Mouse (Mus musculus) large intestine, adult 2 months (tissue): ENCODE results near the gene Gm42417. TPM values are rescaled to one million over a fixed set of nuclear protein-coding genes. Genes with fewer than 3 reads are reported as not detected.

Source experiments
- DNase-seq: peaks from one replicate; pipeline ENCODE4 v3.0.0-alpha.2; 2012; ENCODE audit warnings: low read depth, low spot score
- WGBS: fragments of 180-500 bp; shearing (Covaris S2); methylation state at CpG from one replicate; pipeline ENCODE4 v1.1.7; 2018; 5-methylcytosine and 5-hydroxymethylcytosine counted together
- polyA plus RNA-seq: library from polyadenylated mRNA; depleted of rRNA; stranded (reverse); fragments of >200 nt; gene quantifications from 2 replicates; pipeline ENCODE4 v1.2.3, GENCODE M21; 2012

Gene Gm42417
- polyA plus RNA-seq, 1 experiment: not detected

DNA sequence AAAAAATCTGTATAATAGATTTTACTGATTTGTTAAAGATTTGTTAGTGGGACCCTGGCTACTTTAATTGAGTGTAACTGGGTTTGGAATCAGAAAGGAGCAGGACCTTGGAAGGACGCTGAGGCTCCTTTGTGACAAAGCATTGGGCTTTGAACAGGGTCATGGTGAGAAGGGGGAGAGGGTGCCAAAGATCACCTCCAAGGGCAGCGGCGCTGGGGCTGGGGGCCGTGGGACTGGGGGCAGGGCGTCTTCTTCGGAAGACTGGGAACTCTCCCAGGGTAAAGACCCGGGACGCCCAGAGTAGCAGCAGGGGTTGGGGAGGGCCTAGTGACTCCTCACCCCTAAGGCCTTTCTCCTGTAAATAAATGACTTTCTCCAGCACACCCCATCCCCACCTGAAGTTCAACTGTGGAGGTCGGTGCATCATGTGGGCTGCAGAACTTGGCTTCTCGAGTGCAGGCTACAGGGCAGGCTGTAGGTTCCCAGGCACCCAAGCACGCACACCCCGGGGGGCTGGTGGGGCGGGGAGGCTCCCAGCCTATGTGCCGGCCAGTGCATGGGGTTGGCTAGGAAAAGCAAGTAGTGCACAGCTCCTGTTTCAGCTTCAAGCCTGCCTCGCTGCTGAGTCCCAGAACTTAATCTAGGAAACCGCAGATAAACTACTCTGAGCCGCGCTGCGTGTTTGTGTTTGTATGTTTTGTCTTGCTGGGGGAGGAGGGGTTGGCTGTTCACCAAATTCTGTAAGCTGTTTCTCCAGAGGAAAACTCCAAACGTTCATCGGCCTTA is 28.8 kb upstream of the Gm42417 start:
- no peak for DNase-seq
- WGBS: 71% methylated on average over 21 of the region's 21 CpGs

DNA sequence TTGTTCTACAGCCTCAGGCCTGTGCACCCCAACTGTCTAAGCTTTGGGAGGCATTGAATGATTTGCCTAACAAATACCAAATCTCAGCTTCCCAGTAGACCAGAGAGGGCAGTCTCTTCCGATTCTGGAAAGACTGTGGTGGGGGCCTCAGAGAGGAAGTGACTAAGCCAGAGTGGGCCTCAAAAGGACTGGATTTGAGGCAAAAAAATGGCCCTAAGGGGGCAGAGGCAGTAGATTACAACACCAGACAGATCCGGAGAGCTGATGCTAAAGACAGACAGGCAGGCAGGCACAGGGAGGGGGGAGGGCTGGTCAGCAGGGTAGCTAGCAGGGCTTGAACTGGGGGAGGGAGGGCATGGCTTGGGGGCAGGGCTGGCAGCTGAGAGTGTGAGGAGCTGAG is 27.2 kb upstream of the Gm42417 start:
- WGBS: 57% methylated on average over 2 of the region's 2 CpGs

DNA sequence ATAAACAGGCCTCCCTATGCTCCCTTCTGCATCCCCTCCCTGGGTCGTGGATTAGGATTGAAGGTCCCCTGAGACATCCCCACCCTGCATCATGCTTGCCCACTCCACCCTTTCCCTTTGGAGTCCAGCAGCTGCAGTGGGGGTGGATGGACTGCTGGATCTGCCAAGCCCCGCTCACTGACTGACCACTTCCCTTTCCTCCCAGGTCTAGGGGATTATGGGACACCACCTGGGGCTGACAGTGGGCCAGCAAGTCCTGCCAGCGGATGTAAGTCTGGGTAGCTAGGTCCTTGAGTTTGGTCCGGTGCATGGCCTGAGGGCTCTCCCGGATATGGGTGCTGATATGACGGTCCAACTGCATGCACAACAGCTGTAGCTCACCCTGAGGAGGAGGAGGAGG is 24.9 kb upstream of the Gm42417 start:
- DNase-seq: no peak
- 74% methylated on average over 6 of the region's 6 CpGs for WGBS

More for the DNA sequence above, 27.2 kb upstream of the Gm42417 start:
- no peak for DNase-seq

GRCm38 (mm10) chr1:36563632-36564031 is 24.4 kb upstream of the Gm42417 start:
- no peak for DNase-seq
- WGBS: 77% methylated on average over 4 of the region's 4 CpGs

DNA sequence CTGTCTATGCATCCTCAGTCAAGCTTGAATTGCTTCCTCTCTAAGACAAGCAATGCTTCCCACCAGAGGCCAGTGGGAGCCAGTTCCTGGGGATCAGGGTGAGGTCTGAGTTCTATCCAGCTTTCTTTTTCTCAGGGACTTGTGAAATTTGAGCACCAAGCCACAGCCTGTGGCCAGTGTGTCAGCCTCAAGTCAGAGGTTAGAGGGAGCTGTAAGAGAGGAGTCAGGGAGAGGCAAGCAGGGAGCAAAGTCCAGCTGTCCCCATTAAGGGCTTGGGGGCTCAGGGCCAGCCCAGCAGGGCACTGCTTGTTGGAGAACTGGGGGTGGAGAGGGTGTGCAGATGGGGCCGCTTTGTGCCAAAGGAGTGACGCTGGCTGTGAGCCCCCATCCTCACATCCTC is 24.0 kb upstream of the Gm42417 start:
- WGBS: 75% methylated on average over 2 of the region's 2 CpGs
- DNase-seq: no peak

GRCm38 (mm10) chr1:36562388-36562787 is 23.2 kb upstream of the Gm42417 start:
- 79% methylated on average over 4 of the region's 4 CpGs for WGBS
- DNase-seq: no peak

GRCm38 (mm10) chr1:36560903-36561302 is 21.7 kb upstream of the Gm42417 start:
- DNase-seq: no peak
- 71% methylated on average over 6 of the region's 6 CpGs for WGBS

GRCm38 (mm10) chr1:36559888-36560287 is 20.7 kb upstream of the Gm42417 start:
- 89% methylated on average over 5 of the region's 5 CpGs for WGBS
- DNase-seq: no peak

GRCm38 (mm10) chr1:36559256-36559655 is 20.0 kb upstream of the Gm42417 start:
- no peak for DNase-seq
- WGBS: 66% methylated on average over 4 of the region's 4 CpGs

DNA sequence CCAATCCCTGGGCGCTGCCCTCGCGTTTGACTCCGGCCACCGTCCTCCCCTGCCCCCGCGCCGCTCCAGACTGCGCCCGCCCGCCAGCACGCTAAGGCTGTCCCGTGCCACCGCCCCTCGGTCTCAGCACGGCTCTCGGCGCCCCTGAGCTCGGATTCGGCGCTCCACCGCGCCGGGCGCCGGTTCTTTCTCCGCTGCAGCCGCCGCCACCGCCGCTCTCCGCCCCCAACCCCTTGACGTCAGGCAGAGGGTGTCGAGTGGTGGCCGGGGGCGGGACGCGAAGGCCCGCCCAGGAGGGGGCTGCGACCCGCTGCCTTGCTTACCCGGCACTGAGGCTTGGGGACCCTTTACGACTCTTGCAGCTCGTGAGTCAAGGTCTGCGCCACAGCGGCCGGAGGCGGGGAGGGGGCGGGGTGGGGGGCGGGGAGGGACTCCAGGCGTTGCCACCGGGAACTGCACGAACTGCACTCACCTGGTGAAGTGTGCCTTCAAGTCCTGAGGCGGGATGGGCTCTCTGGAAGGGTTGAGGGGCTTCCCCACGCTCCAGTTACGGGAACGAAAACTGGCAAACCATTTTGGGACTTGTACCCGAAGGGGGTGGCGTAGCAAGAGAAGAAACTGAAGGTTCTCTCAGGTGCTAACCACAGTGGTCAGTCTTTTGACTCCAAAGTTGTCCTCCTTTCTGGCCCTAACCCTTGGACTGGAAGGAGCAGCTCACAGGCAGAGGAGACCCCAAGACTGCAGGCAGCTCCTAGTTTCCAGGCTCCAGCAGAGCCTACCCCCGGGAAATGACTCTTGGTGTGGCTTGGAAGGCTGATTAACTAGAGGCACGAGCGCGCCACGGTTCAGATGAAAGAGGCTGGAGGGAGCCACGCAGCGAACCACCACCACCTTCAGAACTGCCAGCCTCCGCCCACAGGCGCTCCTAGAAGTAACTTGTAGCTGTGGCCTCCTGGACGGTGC is 19.1 kb upstream of the Gm42417 start, which contains the start of gene Sema4c:
TSS of gene Sema4c (minus strand) at position 319 of the 963 bp plus-strand sequence.
- DNase-seq: no peak
- 2% methylated on average over 69 of the region's 69 CpGs for WGBS

DNA sequence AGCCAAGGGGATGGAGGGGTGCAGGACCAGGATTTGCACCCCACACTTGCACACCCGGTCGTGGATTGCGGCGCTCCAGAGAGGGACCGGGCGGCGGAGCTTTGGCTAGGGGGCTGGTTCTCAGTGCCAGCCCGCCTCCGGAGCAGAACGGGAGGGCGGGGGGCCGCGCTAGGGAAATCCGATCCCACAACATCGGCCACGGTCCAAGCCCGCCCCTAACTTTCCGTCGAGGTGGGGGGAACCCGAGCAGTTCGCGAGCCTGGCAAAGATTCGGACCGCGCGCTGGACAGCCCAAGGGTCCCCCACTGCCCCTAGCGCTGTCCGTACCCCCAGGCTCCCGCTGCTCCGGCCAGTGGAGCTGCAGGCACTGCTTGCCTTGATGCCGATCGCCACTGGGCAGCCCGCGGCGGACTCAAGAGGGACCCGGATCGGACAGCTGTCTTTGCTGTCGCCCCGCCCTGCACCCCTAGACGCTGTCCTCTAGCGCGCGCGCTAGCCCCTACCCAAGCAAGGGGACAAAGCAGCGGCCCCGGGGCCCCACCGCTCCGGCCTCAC is 18.3 kb upstream of the Gm42417 start:
- no peak for DNase-seq
- WGBS: under 1% methylated on average over 48 of the region's 48 CpGs

DNA sequence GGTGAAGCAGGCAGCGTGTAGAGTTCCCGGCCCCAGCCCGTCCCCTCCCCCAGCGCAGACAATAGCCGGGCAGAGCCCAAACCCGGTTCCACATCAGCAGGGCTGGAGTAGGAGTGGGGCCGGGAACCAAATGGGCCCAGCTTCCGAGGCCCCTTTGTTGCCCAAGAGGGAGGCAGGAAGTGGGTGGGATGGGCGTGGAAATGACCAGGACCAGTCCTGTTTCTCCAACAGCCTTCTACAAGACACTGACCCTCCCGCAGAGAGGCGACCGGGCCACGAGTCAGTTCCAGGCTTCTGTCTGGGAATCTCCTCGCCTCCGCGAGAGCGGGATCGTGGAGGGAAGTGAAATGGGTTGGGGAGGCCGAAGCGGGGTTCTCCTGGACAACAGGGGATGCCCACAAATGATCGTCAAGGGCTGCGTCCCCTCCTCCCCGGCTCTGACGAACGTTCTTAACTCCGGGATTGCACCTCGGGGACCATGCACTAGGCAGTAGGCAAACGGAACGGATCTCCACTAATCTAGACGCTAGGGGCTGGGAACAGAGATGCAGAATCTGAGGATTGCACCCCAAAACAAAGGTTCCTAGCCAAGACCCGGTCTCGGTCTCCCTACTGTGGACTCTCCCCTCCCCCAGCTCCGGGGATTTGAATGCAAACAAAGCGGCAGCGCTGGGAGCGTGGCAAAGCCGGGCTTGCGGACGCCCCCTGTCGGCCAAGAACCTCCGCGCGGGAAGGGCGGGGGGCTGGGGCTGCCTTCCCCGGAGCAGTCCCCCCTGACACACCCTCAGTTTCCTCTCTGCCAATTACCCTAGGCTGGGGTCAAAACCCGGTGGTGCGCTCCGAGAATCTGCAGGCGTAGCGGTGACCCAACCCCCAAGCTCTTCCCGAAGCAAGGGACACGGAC is 17.6 kb upstream of the Gm42417 start:
- DNase-seq: no peak
- WGBS: under 1% methylated on average over 52 of the region's 52 CpGs

GRCm38 (mm10) chr1:36555798-36556395 is 16.7 kb upstream of the Gm42417 start:
- no peak for DNase-seq
- WGBS: 25% methylated on average over 8 of the region's 8 CpGs

GRCm38 (mm10) chr1:36554633-36555399 is 15.6 kb upstream of the Gm42417 start:
- WGBS: 73% methylated on average over 21 of the region's 21 CpGs
- no peak for DNase-seq

DNA sequence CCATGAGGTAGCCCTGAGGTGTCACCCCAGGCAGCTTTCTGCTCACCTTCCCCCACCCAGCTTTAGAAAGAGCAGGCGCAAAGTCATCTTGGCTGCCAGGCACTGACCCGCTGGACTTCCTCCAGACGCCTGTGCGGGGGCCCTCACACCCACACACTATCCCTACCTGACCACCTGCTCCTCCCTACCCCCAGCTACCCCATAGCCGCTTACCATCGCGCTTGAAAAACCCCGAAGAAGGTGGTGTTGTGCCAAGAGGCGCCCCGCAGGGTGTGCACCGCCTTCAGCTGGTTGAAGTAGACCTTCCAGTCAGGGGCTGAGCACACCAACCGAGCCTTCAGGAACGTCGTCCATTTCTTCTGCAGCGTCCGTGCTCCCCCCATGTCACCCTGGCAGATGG is 13.3 kb upstream of the Gm42417 start:
- no peak for DNase-seq
- 80% methylated on average over 16 of the region's 16 CpGs for WGBS

GRCm38 (mm10) chr1:36551904-36552303 is 12.7 kb upstream of the Gm42417 start:
- no peak for DNase-seq
- 80% methylated on average over 17 of the region's 17 CpGs for whole genome bisulfite sequencing

GRCm38 (mm10) chr1:36550075-36550863 is 11.0 kb upstream of the Gm42417 start:
- DNase-seq: no peak
- 80% methylated on average over 20 of the region's 20 CpGs for whole genome bisulfite sequencing
